Mouse (Mus musculus) lung, embryonic 15.5 days (tissue): ENCODE data around the gene Hnrnpll. TPM values are rescaled to one million over a fixed set of nuclear protein-coding genes. Genes with fewer than 3 reads are reported as not detected.

ENCODE experiments used
- ATAC-seq: fragments of 200-750 bp; cut with Nextera tagmentation; 2 replicates; pipeline ENCODE4 v1.8.0; 2017; ENCODE audit warnings: moderate number of reproducible peaks, borderline replicate concordance; ENCODE audit not compliant: low FRiP score, low TSS enrichment; ENCODE audit errors: extremely low read depth
- H3K27ac ChIP-seq: fragments of 300-500 bp; sonication (generic); 2 replicates; pipeline ENCODE4 v1.5.1; 2015; ENCODE audit warnings: moderate library complexity, mild to moderate bottlenecking, inconsistent platforms
- H3K27me3 ChIP-seq: fragments of 300-500 bp; sonication (generic); 2 replicates; pipeline ENCODE4 v1.6.1; 2015; ENCODE audit warnings: inconsistent platforms
- H3K36me3 ChIP-seq: fragments of 300-500 bp; sonication (generic); 2 replicates; pipeline ENCODE4 v1.6.1; 2015; ENCODE audit warnings: inconsistent platforms
- H3K4me1 ChIP-seq: fragments of 300-500 bp; sonication (generic); 2 replicates; pipeline ENCODE4 v1.6.1; 2015; ENCODE audit warnings: inconsistent platforms
- H3K4me2 ChIP-seq: fragments of 300-500 bp; sonication (generic); 2 replicates; pipeline ENCODE4 v1.6.1; 2015; ENCODE audit warnings: inconsistent platforms, mild to moderate bottlenecking, moderate library complexity
- H3K4me3 ChIP-seq: fragments of 300-500 bp; sonication (generic); 2 replicates; pipeline ENCODE4 v1.5.1; 2015; ENCODE audit warnings: mild to moderate bottlenecking, inconsistent platforms
- H3K9ac ChIP-seq: fragments of 300-500 bp; sonication (generic); 2 replicates; pipeline ENCODE4 v1.6.1; 2015; ENCODE audit warnings: inconsistent platforms
- H3K9me3 ChIP-seq: fragments of 300-500 bp; sonication (generic); 2 replicates; pipeline ENCODE4 v1.6.1; 2016; ENCODE audit warnings: inconsistent platforms
- WGBS: fragments of 180-500 bp; shearing (Covaris S2); methylation state at CpG from one replicate; pipeline ENCODE4 v1.1.7; 2015; 5-methylcytosine and 5-hydroxymethylcytosine counted together
- polyA plus RNA-seq: library from polyadenylated mRNA; unstranded; fragments of >200 nt; fragmentation: Nextera tagmentation; extraction: Ambion mirVana; gene quantifications from 2 replicates; pipeline ENCODE4 v1.2.1, GENCODE M21; 2015

The Hnrnpll gene
- polyA plus RNA-seq, 1 experiment from 2014 or later: 80.0 TPM

GRCm38 (mm10) chr17:79991166-79991958, 70.8 kb downstream of the Hnrnpll start:
- 69% methylated on average over 12 of the region's 12 CpGs for WGBS

GRCm38 (mm10) chr17:79990161-79990560, 72.0 kb downstream of the Hnrnpll start:
- Histone ChIP-seq H3K9ac (no peak overlapping the region), H3K36me3 (no peaks in the 10 kb centered on the region), H3K4me3 (no peak overlapping the region), H3K9me3 (no peaks in the 10 kb centered on the region), H3K27me3 (no peaks in the 10 kb centered on the region), H3K4me1 (no peaks in the 10 kb centered on the region), H3K4me2 (no peak overlapping the region), H3K27ac (no peak overlapping the region)
- 69% methylated on average over 7 of the region's 7 CpGs for WGBS
- no peak for ATAC-seq

More at GRCm38 (mm10) chr17:79991166-79991958, 70.8 kb downstream of the Hnrnpll start:
- H3K27ac ChIP-seq: no peak overlapping the region
- H3K27me3 ChIP-seq: no peaks in the 10 kb centered on the region
- no peaks in the 10 kb centered on the region for H3K4me1 ChIP-seq
- no peak overlapping the region for H3K9ac ChIP-seq
- ATAC-seq: no peak
- H3K9me3 ChIP-seq: no peaks in the 10 kb centered on the region
- H3K4me3 ChIP-seq: no peak overlapping the region
- H3K36me3 ChIP-seq: no peaks in the 10 kb centered on the region
- H3K4me2 ChIP-seq: no peak overlapping the region

- Histone ChIP-seq H3K9me3 (no peaks in the 10 kb centered on the region), H3K36me3 (no peaks in the 10 kb centered on the region), H3K9ac (no peak overlapping the region), H3K27me3 (no peaks in the 10 kb centered on the region), H3K4me2 (no peak overlapping the region), H3K4me3 (no peak overlapping the region), H3K27ac (no peak overlapping the region), H3K4me1 (peaks cover 17% of the 10 kb centered on the region)
- WGBS: 91% methylated on average over 7 of the region's 7 CpGs
- no peak for ATAC-seq
These were observed 77.7 kb downstream of the Hnrnpll start for GRCm38 (mm10) chr17:79984450-79984849.

DNA sequence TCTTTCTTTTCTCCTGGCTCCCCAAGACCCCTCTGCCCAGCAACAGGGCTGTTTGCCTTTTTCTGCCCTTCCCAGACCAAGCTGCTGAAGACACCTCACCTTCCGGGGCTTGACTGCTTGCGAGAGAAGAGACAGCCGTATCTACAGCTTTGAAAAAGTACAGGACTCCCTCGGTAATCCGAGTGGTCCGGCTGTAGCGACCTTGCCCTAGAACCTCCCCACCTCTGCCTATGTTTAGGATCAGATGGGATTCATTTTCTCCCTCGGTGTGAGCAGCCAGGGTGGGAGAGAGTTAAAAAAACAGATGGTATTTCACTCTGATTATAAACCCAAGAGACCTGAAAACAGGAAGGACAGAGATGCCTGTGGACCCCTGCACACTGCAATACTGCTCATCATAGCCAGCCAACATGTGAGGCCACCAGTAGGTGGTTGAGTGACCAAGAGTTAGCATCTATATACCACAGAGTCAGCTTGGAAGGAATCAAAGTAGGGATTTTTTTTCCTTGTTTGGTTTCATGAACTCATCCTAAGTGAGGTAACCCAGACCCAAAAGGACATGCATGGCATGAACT, 79.1 kb downstream of the Hnrnpll start:
- Histone ChIP-seq H3K4me1 (peaks cover 17% of the 10 kb centered on the region), H3K4me3 (no peak overlapping the region), H3K27ac (no peak overlapping the region), H3K9me3 (no peaks in the 10 kb centered on the region), H3K9ac (no peak overlapping the region), H3K36me3 (no peaks in the 10 kb centered on the region), H3K4me2 (no peak overlapping the region), H3K27me3 (no peaks in the 10 kb centered on the region)
- WGBS: 46% methylated on average over 8 of the region's 8 CpGs
- no peak for ATAC-seq

GRCm38 (mm10) chr17:79982548-79982947, 79.6 kb downstream of the Hnrnpll start:
- ATAC-seq: no peak
- H3K36me3 ChIP-seq: no peaks in the 10 kb centered on the region
- no peak overlapping the region for H3K4me2 ChIP-seq
- H3K4me1 ChIP-seq: peaks cover 17% of the 10 kb centered on the region
- H3K4me3 ChIP-seq: no peak overlapping the region
- H3K9ac ChIP-seq: no peak overlapping the region
- H3K9me3 ChIP-seq: no peaks in the 10 kb centered on the region
- 35% methylated on average over 7 of the region's 7 CpGs for WGBS
- H3K27ac ChIP-seq: no peak overlapping the region
- H3K27me3 ChIP-seq: no peaks in the 10 kb centered on the region

DNA sequence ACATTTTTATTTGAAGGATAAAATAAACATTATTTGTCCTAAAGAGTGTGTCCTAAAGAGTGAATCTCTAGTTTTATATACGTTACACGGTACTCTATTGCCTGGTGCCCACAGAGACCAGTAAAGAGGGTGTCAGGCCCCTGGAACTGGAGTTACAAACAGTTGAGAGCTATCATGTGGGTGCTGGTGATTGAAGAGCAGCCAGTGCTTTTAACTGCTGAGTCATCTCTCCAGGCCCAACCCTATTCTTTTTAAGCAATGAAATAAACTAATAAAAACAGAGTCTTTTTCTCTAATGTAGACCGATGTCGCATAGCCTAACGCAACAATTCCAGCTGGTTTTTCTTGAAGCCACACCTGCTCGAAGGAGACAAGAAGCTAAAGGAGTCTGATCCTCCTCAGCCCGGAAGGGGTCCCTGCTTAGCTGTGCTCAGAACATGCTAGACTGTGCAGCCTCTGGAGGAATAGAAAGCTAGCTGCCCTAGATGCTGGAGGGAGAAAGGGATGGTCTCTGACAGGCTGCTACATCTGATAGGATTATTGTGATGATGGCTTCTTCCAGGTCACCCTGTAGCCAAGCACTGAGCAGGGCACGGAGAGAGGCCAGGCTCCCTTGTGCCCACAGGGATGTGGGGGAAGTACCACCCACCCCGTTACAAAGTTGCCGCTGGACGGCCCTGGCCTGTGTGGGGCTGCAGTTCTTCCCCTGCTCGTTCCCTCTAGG, 80.2 kb downstream of the Hnrnpll start:
- H3K9me3 ChIP-seq: no peaks in the 10 kb centered on the region
- WGBS: 47% methylated on average over 12 of the region's 12 CpGs
- H3K27me3 ChIP-seq: no peaks in the 10 kb centered on the region
- no peak overlapping the region for H3K4me2 ChIP-seq
- H3K27ac ChIP-seq: no peak overlapping the region
- no peak overlapping the region for H3K4me3 ChIP-seq
- no peak overlapping the region for H3K9ac ChIP-seq
- no peaks in the 10 kb centered on the region for H3K36me3 ChIP-seq
- ATAC-seq: 0 out of 2 replicates have a peak, but pooled peaks have one; percentile 17
- H3K4me1 ChIP-seq: peaks cover 21% of the 10 kb centered on the region

GRCm38 (mm10) chr17:79981348-79981747, 80.8 kb downstream of the Hnrnpll start:
- no peak overlapping the region for H3K4me2 ChIP-seq
- WGBS: 35% methylated on average over 6 of the region's 6 CpGs
- no peak overlapping the region for H3K27ac ChIP-seq
- H3K4me3 ChIP-seq: no peak overlapping the region
- no peaks in the 10 kb centered on the region for H3K27me3 ChIP-seq
- ATAC-seq: no peak
- H3K9me3 ChIP-seq: no peaks in the 10 kb centered on the region
- peaks cover 27% of the 10 kb centered on the region for H3K4me1 ChIP-seq
- no peak overlapping the region for H3K9ac ChIP-seq
- no peaks in the 10 kb centered on the region for H3K36me3 ChIP-seq

- Histone ChIP-seq H3K27me3 (no peaks in the 10 kb centered on the region), H3K4me2 (no peak overlapping the region), H3K4me3 (no peak overlapping the region), H3K4me1 (peaks cover 34% of the 10 kb centered on the region), H3K27ac (no peak overlapping the region), H3K9ac (no peak overlapping the region), H3K9me3 (no peaks in the 10 kb centered on the region), H3K36me3 (no peaks in the 10 kb centered on the region)
- ATAC-seq: no peak
- WGBS: 62% methylated on average over 10 of the region's 10 CpGs
These were observed 81.6 kb downstream of the Hnrnpll start for GRCm38 (mm10) chr17:79980421-79981120.

Other genes with a start within 250 kb of the Hnrnpll start
- gene Atl2, start 166.2 kb downstream of the Hnrnpll start, polyA plus RNA-seq: 35.8 and 38.3 TPM in 2 replicates
- gene Galm, start 65.1 kb upstream of the Hnrnpll start, polyA plus RNA-seq: 17.7 and 19.4 TPM in 2 replicates
- 633 and 646 TPM in 2 replicates for gene Srsf7, start 145.0 kb upstream of the Hnrnpll start, polyA plus RNA-seq
- 0.10 and 0.11 TPM in 2 replicates for gene Ttc39d, start 145.1 kb upstream of the Hnrnpll start, polyA plus RNA-seq
- gene Gemin6, start 162.1 kb upstream of the Hnrnpll start, polyA plus RNA-seq: 42.7 and 46.1 TPM in 2 replicates
- gene Morn2, start 227.9 kb upstream of the Hnrnpll start, polyA plus RNA-seq: 34.1 and 35.7 TPM in 2 replicates
- gene Dhx57, start 228.1 kb upstream of the Hnrnpll start, polyA plus RNA-seq: 13.9 and 15.6 TPM in 2 replicates
- gene Arhgef33, start 245.1 kb upstream of the Hnrnpll start, polyA plus RNA-seq: 0.82 and 1.1 TPM in 2 replicates